Mouse (Mus musculus): Measurements from ENCODE around the gene Mex3a.

Gene Mex3a

GRCm38 (mm10) chr3:88544514-88544913 is 12.3 kb downstream of the Mex3a start:
- peak; percentile 75 for DNase-seq (ENCODE audit: low read depth, low spot score)

GRCm38 (mm10) chr3:88544955-88545591 is 12.9 kb downstream of the Mex3a start:
- DNase-seq (ENCODE audit: low read depth, low spot score), result no peak

GRCm38 (mm10) chr3:88546674-88547418 is 14.7 kb downstream of the Mex3a start:
- no peak for DNase-seq (ENCODE audit: low read depth, low spot score)

- DNase-seq (ENCODE audit: low read depth, low spot score), result no peak
These were observed 16.2 kb downstream of the Mex3a start, which contains the start of gene Rab25 for GRCm38 (mm10) chr3:88548180-88548917. Gene Rab25, minus strand, starts transcription at chr3:88548300.

GRCm38 (mm10) chr3:88551586-88551985 is 19.4 kb downstream of the Mex3a start:
- DNase-seq (ENCODE audit: low read depth, low spot score), result no peak

GRCm38 (mm10) chr3:88552082-88552645 is 20.0 kb downstream of the Mex3a start:
- DNase-seq (ENCODE audit: low read depth, low spot score), result no peak

- DNase-seq (ENCODE audit: low read depth, low spot score), result peak; percentile 98
These were observed 20.7 kb downstream of the Mex3a start, which contains the start of gene Lamtor2 for GRCm38 (mm10) chr3:88552676-88553524. Gene Lamtor2, minus strand, starts transcription at chr3:88553074.

GRCm38 (mm10) chr3:88553525-88553879 is 21.3 kb downstream of the Mex3a start, which contains the start of gene Ubqln4:
Gene Ubqln4, plus strand, starts transcription at chr3:88553758.
- DNase-seq (ENCODE audit: low read depth, low spot score), result peak; percentile 82

- peak; percentile 58 for DNase-seq (ENCODE audit: low read depth, low spot score)
These were observed 21.8 kb downstream of the Mex3a start for GRCm38 (mm10) chr3:88553880-88554586.

GRCm38 (mm10) chr3:88555069-88555605 is 22.9 kb downstream of the Mex3a start:
- DNase-seq (ENCODE audit: low read depth, low spot score), result no peak

- no peak for DNase-seq (ENCODE audit: low read depth, low spot score)
These were observed 23.5 kb downstream of the Mex3a start for GRCm38 (mm10) chr3:88555731-88556130.

- no peak for DNase-seq (ENCODE audit: low read depth, low spot score)
These were observed 24.4 kb downstream of the Mex3a start for GRCm38 (mm10) chr3:88556616-88557015.

- DNase-seq (ENCODE audit: low read depth, low spot score), result no peak
These were observed 27.4 kb downstream of the Mex3a start for GRCm38 (mm10) chr3:88559596-88559995.

- peak; percentile 60 for DNase-seq (ENCODE audit: low read depth, low spot score)
These were observed 29.8 kb downstream of the Mex3a start for GRCm38 (mm10) chr3:88561989-88562388.

- DNase-seq (ENCODE audit: low read depth, low spot score), result no peak
These were observed 31.2 kb downstream of the Mex3a start for GRCm38 (mm10) chr3:88563442-88563841.

GRCm38 (mm10) chr3:88563966-88564365 is 31.8 kb downstream of the Mex3a start:
- no peak for DNase-seq (ENCODE audit: low read depth, low spot score)

- DNase-seq (ENCODE audit: low read depth, low spot score), result no peak
These were observed 33.9 kb downstream of the Mex3a start for GRCm38 (mm10) chr3:88566116-88566515.

GRCm38 (mm10) chr3:88566536-88567061 is 34.4 kb downstream of the Mex3a start:
- no peak for DNase-seq (ENCODE audit: low read depth, low spot score)

GRCm38 (mm10) chr3:88567892-88568291 is 35.7 kb downstream of the Mex3a start:
- DNase-seq (ENCODE audit: low read depth, low spot score), result peak; percentile 69

- no peak for DNase-seq (ENCODE audit: low read depth, low spot score)
These were observed 36.4 kb downstream of the Mex3a start for GRCm38 (mm10) chr3:88568615-88569014.
